Mouse (Mus musculus) left cerebral cortex, postnatal 14 days (tissue): ENCODE measurements around the gene Cstf3. TPM values are rescaled to one million over a fixed set of nuclear protein-coding genes. Genes with fewer than 3 reads are reported as not detected.

Source experiments
- DNase-seq, 2 experiments: peaks; one replicate each; pipeline ENCODE4 v3.0.0; 2021 to 2022; ENCODE audit warnings: low spot score in 2 of 2, mixed read lengths in 1 of 2
- intact Hi-C: fragments of 180-260 bp; cut with DNase I; formaldehyde crosslinking; loops from one replicate; pipeline ENCODE4 v1.15.1; 2025
- total RNA-seq, 2 experiments: library from RNA; stranded (reverse); gene quantifications; 2 replicates each; pipeline ENCODE4 v1.2.3; 2021

Gene Cstf3
- total RNA-seq, 2 experiments from 2014 or later: 40.1 to 44.0 TPM

GRCm38 (mm10) chr2:104588552-104588951 is 1.8 kb upstream of the Cstf3 start:
- intact Hi-C loops: loop anchor here (5.0 kb wide), 2 partner anchors 96 to 146 kb away; partner anchors contain the start of gene Hipk3
- no peak for DNase-seq

- intact Hi-C loops: no loop called here
- DNase-seq: peak in 1 of 2 experiments; percentile 11
Measured at GRCm38 (mm10) chr2:104590829-104591117, 450 bp downstream of the Cstf3 start.

- intact Hi-C loops: no loop called here
Measured at GRCm38 (mm10) chr2:104591141-104591540, 818 bp downstream of the Cstf3 start.

GRCm38 (mm10) chr2:104595063-104595462 is 4.7 kb downstream of the Cstf3 start:
- intact Hi-C loops: no loop called here
- no peak for DNase-seq

More at GRCm38 (mm10) chr2:104591141-104591540, 818 bp downstream of the Cstf3 start:
- no peak for DNase-seq

GRCm38 (mm10) chr2:104603431-104603830 is 13.1 kb downstream of the Cstf3 start:
- intact Hi-C loops: no loop called here
- no peak for DNase-seq

- intact Hi-C loops: no loop called here
- DNase-seq: no peak
Measured at GRCm38 (mm10) chr2:104604718-104605117, 14.4 kb downstream of the Cstf3 start.

- intact Hi-C loops: no loop called here
- DNase-seq: no peak
Measured at GRCm38 (mm10) chr2:104605560-104605959, 15.2 kb downstream of the Cstf3 start.

- no peak for DNase-seq
- intact Hi-C loops: no loop called here
Measured at GRCm38 (mm10) chr2:104614786-104615185, 24.5 kb downstream of the Cstf3 start.

GRCm38 (mm10) chr2:104615985-104616711 is 25.8 kb downstream of the Cstf3 start:
- DNase-seq: no peak
- intact Hi-C loops: no loop called here

GRCm38 (mm10) chr2:104658659-104659058 is 68.3 kb downstream of the Cstf3 start:
- DNase-seq: no peak
- intact Hi-C loops: no loop called here

- DNase-seq: no peak
- intact Hi-C loops: no loop called here
Measured at GRCm38 (mm10) chr2:104663372-104664100, 73.2 kb downstream of the Cstf3 start.

- DNase-seq: no peak
- intact Hi-C loops: no loop called here
Measured at GRCm38 (mm10) chr2:104669122-104669804, 78.9 kb downstream of the Cstf3 start.

- DNase-seq: no peak
- intact Hi-C loops: no loop called here
Measured at GRCm38 (mm10) chr2:104671724-104672123, 81.4 kb downstream of the Cstf3 start.

GRCm38 (mm10) chr2:104677326-104677725 is 87.0 kb downstream of the Cstf3 start:
- intact Hi-C loops: no loop called here
- no peak for DNase-seq

GRCm38 (mm10) chr2:104684771-104685170 is 94.4 kb downstream of the Cstf3 start:
- intact Hi-C loops: loop anchor here (1.0 to 10.0 kb wide), 3 partner anchors 58 to 200 kb away; partner anchors contain the start of gene Depdc7
- DNase-seq: no peak

GRCm38 (mm10) chr2:104685418-104685817 is 95.1 kb downstream of the Cstf3 start:
- DNase-seq: peak; percentile 83 to 89
- intact Hi-C loops: loop anchor here (1.0 to 10.0 kb wide), 3 partner anchors 57 to 199 kb away; partner anchors contain the start of gene Depdc7

- intact Hi-C loops: loop anchor here (5.0 to 10.0 kb wide), 2 partner anchors 55 to 198 kb away; partner anchors contain the start of gene Depdc7
- no peak for DNase-seq
Measured at GRCm38 (mm10) chr2:104687261-104687660, 96.9 kb downstream of the Cstf3 start.

- no peak for DNase-seq
- intact Hi-C loops: loop anchor here (5.0 to 10.0 kb wide), 2 partner anchors 54 to 196 kb away; partner anchors contain the start of gene Depdc7
Measured at GRCm38 (mm10) chr2:104688321-104688720, 98.0 kb downstream of the Cstf3 start.

- intact Hi-C loops: loop anchor here (5.0 to 10.0 kb wide), 2 partner anchors 54 to 196 kb away; partner anchors contain the start of gene Depdc7
- no peak for DNase-seq
Measured at GRCm38 (mm10) chr2:104688724-104689123, 98.4 kb downstream of the Cstf3 start.

GRCm38 (mm10) chr2:104690720-104691119 is 100.4 kb downstream of the Cstf3 start:
- DNase-seq: no peak
- intact Hi-C loops: no loop called here
